Mouse (Mus musculus) monocyte, adult 5-6 weeks (primary cell): ENCODE measurements around the gene Ccer2. TPM values are rescaled to one million over a fixed set of nuclear protein-coding genes. Genes with fewer than 3 reads are reported as not detected.

Experiments
- ATAC-seq: fragments of 153-309, 156-312 bp; replicated peaks from 2 replicates; pipeline ENCODE4 v1.8.0; 2017; ENCODE audit warnings: mild to moderate bottlenecking; ENCODE audit not compliant: low TSS enrichment, insufficient number of reproducible peaks, severe bottlenecking, poor library complexity, low FRiP score
- total RNA-seq: library from RNA; stranded (forward); fragments of 200-1000, 200-491, 200-594 nt; gene quantifications from 3 replicates; pipeline ENCODE4 v1.2.3, GENCODE M21; 2017

Ccer2 gene
- total RNA-seq, 1 experiment from 2014 or later = not detected

- no peak for ATAC-seq
Observed at GRCm38 (mm10) chr7:28741368-28741708, 14.6 kb upstream of the Ccer2 start.

- ATAC-seq = peak; percentile 92
Observed at GRCm38 (mm10) chr7:28741709-28742438, 14.1 kb upstream of the Ccer2 start, which contains the start of the genes Mrps12 and Sars2. TSS of gene Mrps12 (minus strand) at chr7:28741820. TSS of gene Sars2 (plus strand) at chr7:28741992.

GRCm38 (mm10) chr7:28749935-28750334, 6.0 kb upstream of the Ccer2 start:
- no peak for ATAC-seq

- no peak for ATAC-seq
Observed at GRCm38 (mm10) chr7:28758623-28759022, 2.6 kb downstream of the Ccer2 start.

GRCm38 (mm10) chr7:28761907-28762306, 5.9 kb downstream of the Ccer2 start:
- ATAC-seq = no peak

GRCm38 (mm10) chr7:28765211-28765610, 9.2 kb downstream of the Ccer2 start:
- peak; percentile 27; the same call in 1 of the 2 replicates for ATAC-seq

- ATAC-seq = peak; percentile 87
Observed at GRCm38 (mm10) chr7:28766173-28766879, 10.4 kb downstream of the Ccer2 start, which contains the start of gene Sirt2. TSS of gene Sirt2 (plus strand) at chr7:28766735.

- no peak for ATAC-seq
Observed at GRCm38 (mm10) chr7:28766910-28767309, 10.9 kb downstream of the Ccer2 start.

GRCm38 (mm10) chr7:28767462-28767965, 11.5 kb downstream of the Ccer2 start, which contains the start of gene Nfkbib:
TSS of gene Nfkbib (minus strand) at chr7:28767512.
- no peak for ATAC-seq

- ATAC-seq = no peak
Observed at GRCm38 (mm10) chr7:28769414-28769958, 13.5 kb downstream of the Ccer2 start.

- no peak for ATAC-seq
Observed at GRCm38 (mm10) chr7:28770309-28770708, 14.3 kb downstream of the Ccer2 start.

- ATAC-seq = no peak
Observed at GRCm38 (mm10) chr7:28771867-28772266, 15.9 kb downstream of the Ccer2 start.

- ATAC-seq = no peak
Observed at GRCm38 (mm10) chr7:28773163-28773562, 17.2 kb downstream of the Ccer2 start.

- ATAC-seq = no peak
Observed at GRCm38 (mm10) chr7:28774164-28774563, 18.2 kb downstream of the Ccer2 start.

GRCm38 (mm10) chr7:28775129-28775528, 19.2 kb downstream of the Ccer2 start:
- ATAC-seq = no peak

- ATAC-seq = no peak
Observed at GRCm38 (mm10) chr7:28778825-28779224, 22.9 kb downstream of the Ccer2 start.

GRCm38 (mm10) chr7:28780067-28780658, 24.2 kb downstream of the Ccer2 start:
- ATAC-seq = peak; percentile 87

GRCm38 (mm10) chr7:28780857-28781256, 24.9 kb downstream of the Ccer2 start:
- ATAC-seq = no peak

GRCm38 (mm10) chr7:28781261-28781663, 25.3 kb downstream of the Ccer2 start:
- peak; percentile 66 for ATAC-seq
